Mouse (Mus musculus): ENCODE results near the gene Uchl5.

DNA sequence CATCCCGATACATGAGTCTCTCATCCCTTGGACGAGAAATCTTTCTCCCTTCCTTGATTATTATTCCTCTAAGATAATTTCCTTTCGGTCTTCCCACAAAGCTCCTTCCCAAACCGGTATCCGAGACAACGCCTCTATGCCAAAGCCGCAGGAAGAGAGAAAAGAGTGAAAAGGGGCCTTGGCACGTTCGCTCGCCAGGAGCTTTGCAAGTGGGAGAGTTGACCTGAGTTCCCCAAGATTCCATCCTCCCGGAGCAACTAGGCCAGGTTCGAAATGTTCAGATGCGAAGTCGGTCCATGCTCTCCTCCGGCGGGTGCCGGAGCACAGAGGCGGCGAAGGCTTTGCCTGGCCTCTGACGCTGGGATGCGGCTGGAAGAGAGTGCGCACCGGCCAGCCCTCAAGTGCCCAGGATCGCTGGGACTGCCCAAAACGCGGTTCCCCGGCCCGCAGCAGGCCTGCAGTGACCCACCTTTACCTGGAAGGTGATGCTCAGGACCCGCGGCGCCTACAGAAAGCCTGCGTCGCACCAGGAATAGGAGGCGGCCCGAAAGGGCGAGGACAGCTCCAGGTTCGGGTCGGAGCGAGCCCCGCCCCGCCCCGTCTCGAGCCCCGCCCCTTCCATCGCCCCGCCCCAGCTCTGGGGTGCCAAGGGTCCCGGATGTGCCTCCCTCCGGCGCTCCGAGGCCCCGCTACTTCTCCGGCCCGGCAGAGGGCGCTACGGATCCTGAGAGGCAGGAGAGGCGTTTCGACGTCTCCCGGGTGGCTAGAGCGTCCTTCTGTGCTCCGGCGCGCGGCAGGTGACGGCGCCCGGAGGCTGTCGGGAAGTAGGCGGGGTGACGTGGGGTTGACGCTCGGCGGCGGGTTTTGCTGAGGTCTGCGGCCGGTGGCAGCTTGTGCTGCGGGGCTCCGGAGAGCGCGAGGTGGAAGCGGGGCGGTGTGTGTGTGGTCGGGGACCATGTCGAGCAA is at the start of gene Uchl5, which contains the start of gene Trove2:
- TF ChIP-seq POLR2A (IDR thresholded peaks at IDR 0.05; ENCODE audit: low read depth, low read length), result peak; percentile 66
- peak; percentile 92 for TF ChIP-seq CTCF (IDR thresholded peaks at IDR 0.05; ENCODE audit: extremely low read depth, insufficient read depth, insufficient read length, insufficient replicate concordance)
